Mouse (Mus musculus): ENCODE results near the gene Col23a1. TPM values are rescaled to one million over a fixed set of nuclear protein-coding genes. Genes with fewer than 3 reads are reported as not detected.

Gene Col23a1
- polyA plus RNA-seq, 1 experiment from 2014 or later: 8.8 TPM

- Histone ChIP-seq H3K36me3 (no peaks in the 10 kb centered on the region), H3K4me1 (replicated peaks) (no peaks in the 10 kb centered on the region), H3K9ac (no peak overlapping the region), H3K27me3 (no peaks in the 10 kb centered on the region), H3K4me2 (no peak overlapping the region), H3K4me3 (no peak overlapping the region), H3K9me3 (no peaks in the 10 kb centered on the region), H3K27ac (replicated peaks) (no peak overlapping the region)
- 32% methylated on average over 2 of the region's 2 CpGs for WGBS
- no peak for ATAC-seq (ENCODE audit: low FRiP score, low read depth)
These were observed 244.6 kb downstream of the Col23a1 start for GRCm38 (mm10) chr11:51534314-51534713.

DNA sequence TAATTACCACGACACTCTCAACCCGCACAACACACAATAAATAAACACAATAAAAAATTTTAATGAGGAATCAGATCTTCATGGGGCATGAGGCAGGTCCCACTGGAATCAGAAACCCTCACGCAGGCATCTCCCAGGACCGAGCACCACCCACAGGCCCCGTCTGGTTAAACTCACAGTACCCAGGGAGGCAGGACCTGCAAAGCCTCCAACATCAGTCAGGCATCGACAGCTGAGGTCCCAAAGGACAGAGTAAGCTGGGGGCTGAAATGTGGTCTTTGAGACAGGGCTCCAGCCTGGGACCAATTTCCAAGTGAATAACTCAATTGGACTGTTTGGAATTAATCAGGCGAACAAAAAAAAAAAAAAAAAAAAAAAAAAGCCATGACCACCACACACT lies 248.7 kb downstream of the Col23a1 start:
- Histone ChIP-seq H3K9ac (no peak overlapping the region), H3K36me3 (no peaks in the 10 kb centered on the region), H3K4me3 (no peak overlapping the region), H3K4me2 (no peak overlapping the region), H3K27ac (replicated peaks) (no peak overlapping the region), H3K9me3 (no peaks in the 10 kb centered on the region), H3K4me1 (replicated peaks) (no peaks in the 10 kb centered on the region), H3K27me3 (no peaks in the 10 kb centered on the region)
- ATAC-seq (ENCODE audit: low FRiP score, low read depth): no peak
- 29% methylated on average over 7 of the region's 7 CpGs for WGBS

DNA sequence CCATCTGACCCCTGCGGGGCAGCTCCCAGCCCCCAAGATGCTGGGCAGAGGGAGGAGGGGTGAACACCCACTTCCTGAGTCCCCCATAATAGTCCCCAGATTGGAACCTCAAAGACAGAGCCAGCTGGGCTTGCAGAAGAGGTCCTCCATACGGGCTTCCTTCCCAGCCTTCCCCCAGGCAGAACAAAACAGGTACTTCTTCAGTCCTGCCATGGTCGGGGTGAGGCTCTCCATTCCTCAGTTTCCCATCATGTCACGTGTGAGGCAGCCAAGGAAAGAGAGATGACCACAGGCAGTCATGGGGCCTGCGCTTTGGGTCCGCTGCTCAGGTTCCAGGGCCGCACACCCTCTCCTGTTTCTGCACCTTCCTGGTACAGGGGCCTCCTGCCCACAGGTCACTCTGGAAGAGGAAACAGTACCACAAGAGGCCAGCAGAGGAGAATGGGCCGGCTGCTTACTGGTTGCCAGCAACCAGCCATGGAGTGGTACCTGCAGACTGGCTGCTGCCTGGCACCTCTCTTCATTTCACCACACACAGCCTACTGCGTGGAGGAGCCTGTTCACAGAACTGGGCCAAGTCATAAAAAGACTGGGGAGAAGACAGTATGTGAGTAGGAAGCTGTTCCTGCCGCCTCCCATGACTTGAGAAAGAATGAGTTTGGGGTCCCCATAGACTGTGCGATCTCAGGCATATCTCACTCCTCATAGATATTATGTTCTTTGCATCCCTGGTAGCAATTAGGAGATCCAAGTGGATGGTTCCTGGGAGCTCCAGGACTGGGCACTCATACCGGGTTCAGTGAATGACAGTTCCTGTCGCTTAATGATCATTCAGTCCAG lies 249.4 kb downstream of the Col23a1 start:
- H3K9ac ChIP-seq: no peak overlapping the region
- no peaks in the 10 kb centered on the region for H3K36me3 ChIP-seq
- ATAC-seq (ENCODE audit: low FRiP score, low read depth): peak; percentile 46; the same call in 1 of the 2 replicates
- WGBS: 62% methylated on average over 13 of the region's 13 CpGs
- H3K27me3 ChIP-seq: no peaks in the 10 kb centered on the region
- H3K27ac ChIP-seq (replicated peaks): no peak overlapping the region
- H3K4me3 ChIP-seq: no peak overlapping the region
- H3K4me1 ChIP-seq (replicated peaks): no peaks in the 10 kb centered on the region
- H3K4me2 ChIP-seq: no peak overlapping the region
- H3K9me3 ChIP-seq: no peaks in the 10 kb centered on the region

- Histone ChIP-seq H3K9me3 (no peaks in the 10 kb centered on the region), H3K27ac (replicated peaks) (no peak overlapping the region), H3K36me3 (no peaks in the 10 kb centered on the region), H3K4me1 (replicated peaks) (no peaks in the 10 kb centered on the region), H3K27me3 (no peaks in the 10 kb centered on the region), H3K4me3 (no peak overlapping the region), H3K9ac (no peak overlapping the region), H3K4me2 (no peak overlapping the region)
- 13% methylated on average over 10 of the region's 10 CpGs for WGBS
- peak; percentile 71; the same call in 1 of the 2 replicates for ATAC-seq (ENCODE audit: low FRiP score, low read depth)
These were observed 250.1 kb downstream of the Col23a1 start for GRCm38 (mm10) chr11:51539759-51540282.

GRCm38 (mm10) chr11:51542424-51542823 lies 252.7 kb downstream of the Col23a1 start:
- H3K36me3 ChIP-seq: no peaks in the 10 kb centered on the region
- H3K9me3 ChIP-seq: no peaks in the 10 kb centered on the region
- H3K4me2 ChIP-seq: no peak overlapping the region
- 56% methylated on average over 9 of the region's 9 CpGs for WGBS
- no peaks in the 10 kb centered on the region for H3K4me1 ChIP-seq (replicated peaks)
- no peak overlapping the region for H3K4me3 ChIP-seq
- no peaks in the 10 kb centered on the region for H3K27me3 ChIP-seq
- no peak overlapping the region for H3K9ac ChIP-seq
- no peak for ATAC-seq (ENCODE audit: low FRiP score, low read depth)
- no peak overlapping the region for H3K27ac ChIP-seq (replicated peaks)

- no peak overlapping the region for H3K9ac ChIP-seq
- no peak overlapping the region for H3K4me2 ChIP-seq
- no peak overlapping the region for H3K27ac ChIP-seq (replicated peaks)
- no peaks in the 10 kb centered on the region for H3K9me3 ChIP-seq
- no peaks in the 10 kb centered on the region for H3K4me1 ChIP-seq (replicated peaks)
- H3K4me3 ChIP-seq: no peak overlapping the region
- no peak for ATAC-seq (ENCODE audit: low FRiP score, low read depth)
- no peaks in the 10 kb centered on the region for H3K27me3 ChIP-seq
- 41% methylated on average over 7 of the region's 7 CpGs for WGBS
- H3K36me3 ChIP-seq: no peaks in the 10 kb centered on the region
These were observed 253.8 kb downstream of the Col23a1 start for GRCm38 (mm10) chr11:51543487-51544050.

- no peak overlapping the region for H3K4me3 ChIP-seq
- no peak overlapping the region for H3K9ac ChIP-seq
- no peak overlapping the region for H3K4me2 ChIP-seq
- no peak for ATAC-seq (ENCODE audit: low FRiP score, low read depth)
- WGBS: 73% methylated on average over 2 of the region's 2 CpGs
- no peaks in the 10 kb centered on the region for H3K9me3 ChIP-seq
- H3K4me1 ChIP-seq (replicated peaks): no peaks in the 10 kb centered on the region
- H3K27ac ChIP-seq (replicated peaks): no peak overlapping the region
- H3K36me3 ChIP-seq: no peaks in the 10 kb centered on the region
- no peaks in the 10 kb centered on the region for H3K27me3 ChIP-seq
These were observed 254.7 kb downstream of the Col23a1 start for GRCm38 (mm10) chr11:51544413-51544812.

DNA sequence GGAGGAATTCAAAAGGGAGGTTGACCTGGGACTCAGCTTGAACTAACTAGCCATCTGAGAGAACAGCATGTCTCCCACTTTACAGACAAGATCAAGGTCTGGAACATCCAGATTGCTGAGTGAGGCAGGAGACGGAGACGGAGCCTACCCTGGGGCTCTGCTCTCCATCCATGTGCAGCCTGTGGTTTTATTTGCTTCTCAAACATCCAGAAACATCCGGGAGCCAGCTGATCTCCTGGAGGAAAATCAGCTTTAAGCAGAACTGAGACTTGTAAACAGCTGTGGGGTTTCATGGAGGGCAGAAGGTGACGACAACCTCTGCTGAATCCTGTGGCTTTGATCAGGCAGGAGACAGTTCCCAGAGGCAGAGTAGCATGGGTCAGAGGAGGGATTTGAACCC lies 256.1 kb downstream of the Col23a1 start:
- no peak overlapping the region for H3K27ac ChIP-seq (replicated peaks)
- H3K27me3 ChIP-seq: no peaks in the 10 kb centered on the region
- ATAC-seq (ENCODE audit: low FRiP score, low read depth): no peak
- H3K9me3 ChIP-seq: no peaks in the 10 kb centered on the region
- WGBS: 70% methylated on average over 4 of the region's 4 CpGs
- H3K4me3 ChIP-seq: no peak overlapping the region
- H3K9ac ChIP-seq: no peak overlapping the region
- no peak overlapping the region for H3K4me2 ChIP-seq
- no peaks in the 10 kb centered on the region for H3K36me3 ChIP-seq
- no peaks in the 10 kb centered on the region for H3K4me1 ChIP-seq (replicated peaks)

- Histone ChIP-seq H3K27me3 (no peaks in the 10 kb centered on the region), H3K27ac (replicated peaks) (no peak overlapping the region), H3K4me1 (replicated peaks) (no peaks in the 10 kb centered on the region), H3K9ac (no peak overlapping the region), H3K4me2 (no peak overlapping the region), H3K4me3 (no peak overlapping the region), H3K9me3 (no peaks in the 10 kb centered on the region), H3K36me3 (no peaks in the 10 kb centered on the region)
- WGBS: 64% methylated on average over 5 of the region's 5 CpGs
- no peak for ATAC-seq (ENCODE audit: low FRiP score, low read depth)
These were observed 261.5 kb downstream of the Col23a1 start for GRCm38 (mm10) chr11:51551253-51551652.

GRCm38 (mm10) chr11:51552091-51552490 lies 262.4 kb downstream of the Col23a1 start:
- H3K4me2 ChIP-seq: no peak overlapping the region
- no peak overlapping the region for H3K4me3 ChIP-seq
- no peak overlapping the region for H3K9ac ChIP-seq
- no peaks in the 10 kb centered on the region for H3K36me3 ChIP-seq
- H3K27me3 ChIP-seq: no peaks in the 10 kb centered on the region
- H3K4me1 ChIP-seq (replicated peaks): no peaks in the 10 kb centered on the region
- ATAC-seq (ENCODE audit: low FRiP score, low read depth): no peak
- H3K27ac ChIP-seq (replicated peaks): no peak overlapping the region
- no peaks in the 10 kb centered on the region for H3K9me3 ChIP-seq
- WGBS: 28% methylated on average over 3 of the region's 3 CpGs

GRCm38 (mm10) chr11:51554590-51554989 lies 264.9 kb downstream of the Col23a1 start:
- H3K4me3 ChIP-seq: no peak overlapping the region

GRCm38 (mm10) chr11:51555066-51555465 lies 265.3 kb downstream of the Col23a1 start:
- no peak overlapping the region for H3K4me2 ChIP-seq

More at GRCm38 (mm10) chr11:51554590-51554989, 264.9 kb downstream of the Col23a1 start:
- Histone ChIP-seq H3K9me3 (no peaks in the 10 kb centered on the region), H3K4me1 (replicated peaks) (no peaks in the 10 kb centered on the region), H3K36me3 (no peaks in the 10 kb centered on the region), H3K27ac (replicated peaks) (no peak overlapping the region), H3K9ac (no peak overlapping the region), H3K4me2 (no peak overlapping the region), H3K27me3 (no peaks in the 10 kb centered on the region)
- WGBS: 83% methylated on average over 9 of the region's 10 CpGs
- ATAC-seq (ENCODE audit: low FRiP score, low read depth): no peak

More at GRCm38 (mm10) chr11:51555066-51555465, 265.3 kb downstream of the Col23a1 start:
- no peak overlapping the region for H3K9ac ChIP-seq
- no peaks in the 10 kb centered on the region for H3K36me3 ChIP-seq
- 62% methylated on average over 2 of the region's 2 CpGs for WGBS
- H3K4me1 ChIP-seq (replicated peaks): no peaks in the 10 kb centered on the region
- H3K9me3 ChIP-seq: no peaks in the 10 kb centered on the region
- no peak overlapping the region for H3K4me3 ChIP-seq
- H3K27me3 ChIP-seq: no peaks in the 10 kb centered on the region
- no peak for ATAC-seq (ENCODE audit: low FRiP score, low read depth)
- H3K27ac ChIP-seq (replicated peaks): no peak overlapping the region

Measured in hindbrain, embryonic 15.5 days (tissue).